Mouse (Mus musculus): ENCODE measurements around the gene Radil. TPM values are rescaled to one million over a fixed set of nuclear protein-coding genes. Genes with fewer than 3 reads are reported as not detected.
A peak's percentile ranks its signal among the peaks of the same experiment; 100 is the strongest.

Radil gene
- total RNA-seq, 2 experiments from 2014 or later = 2.6 to 4.4 TPM

GRCm38 (mm10) chr5:142486654-142487053, 64.2 kb downstream of the Radil start:
- no peak for DNase-seq (ENCODE audit: low spot score in 2 of 2)

- DNase-seq (ENCODE audit: low spot score in 2 of 2) = no peak
These were observed 67.3 kb downstream of the Radil start for GRCm38 (mm10) chr5:142483581-142483980.

DNA sequence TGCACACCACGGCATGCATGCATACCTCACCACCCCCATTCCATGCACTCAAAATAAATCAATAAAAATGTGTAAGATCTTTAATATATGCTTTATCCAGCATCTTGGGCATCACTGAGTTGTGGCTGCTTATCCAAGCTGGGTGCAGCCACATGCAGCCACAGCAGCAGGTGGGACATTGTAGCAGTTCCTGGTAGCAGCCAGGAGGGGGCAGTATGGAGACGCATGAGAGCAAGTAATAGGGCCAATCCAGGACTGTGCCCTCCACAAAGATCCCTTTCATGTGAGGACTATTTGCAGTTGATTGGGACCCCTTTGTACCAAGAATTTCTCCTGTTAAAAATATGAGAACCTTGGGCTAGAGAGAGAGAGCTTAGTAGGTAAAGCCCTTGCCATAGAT, 68.4 kb downstream of the Radil start:
- DNase-seq (ENCODE audit: low spot score in 2 of 2) = no peak

- DNase-seq (ENCODE audit: low spot score in 2 of 2) = peak; percentile 71 to 77
These were observed 72.0 kb downstream of the Radil start for GRCm38 (mm10) chr5:142478829-142479435.

DNA sequence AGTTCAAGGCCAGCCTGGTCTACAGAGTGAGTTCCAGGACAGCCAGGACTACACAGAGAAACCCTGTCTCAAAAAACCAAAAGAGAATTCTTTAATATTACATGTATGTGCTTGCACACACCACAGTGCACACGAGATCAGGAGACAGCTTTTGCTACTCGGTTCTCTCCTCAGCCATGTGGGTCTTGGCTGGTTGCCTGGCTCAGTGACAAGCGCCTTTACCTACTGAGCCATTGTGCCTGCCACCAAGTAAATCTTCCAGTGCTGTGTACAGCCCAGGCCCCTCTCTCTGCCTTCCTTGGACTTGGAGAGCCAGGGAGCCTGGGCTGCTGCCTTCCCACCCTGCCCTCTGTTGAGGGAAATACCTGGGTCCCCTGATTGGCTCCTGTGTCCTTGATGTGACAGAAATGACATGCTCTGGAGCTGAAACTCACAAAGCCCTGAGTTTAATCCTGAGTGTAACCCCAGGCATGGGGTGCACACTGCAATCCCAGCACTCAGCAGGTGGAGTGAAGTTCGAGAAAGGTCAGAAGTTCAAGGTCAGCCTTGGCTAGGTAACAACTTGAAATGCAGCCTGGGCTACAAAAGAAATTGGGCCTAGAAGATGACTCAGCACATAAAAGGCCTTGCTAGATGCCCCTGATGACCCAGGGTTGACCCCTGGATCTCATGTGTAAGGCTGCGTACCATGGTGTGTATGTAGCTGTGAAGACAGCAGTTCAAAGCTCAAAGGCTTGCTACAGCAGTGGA, 72.9 kb downstream of the Radil start:
- DNase-seq (ENCODE audit: low spot score in 2 of 2) = no peak

GRCm38 (mm10) chr5:142477346-142477745, 73.6 kb downstream of the Radil start:
- peak in 1 of 2 experiments; percentile 33 for DNase-seq (ENCODE audit: low spot score in 2 of 2)

- DNase-seq (ENCODE audit: low spot score in 2 of 2) = no peak
These were observed 75.2 kb downstream of the Radil start for GRCm38 (mm10) chr5:142475669-142476068.

- no peak for DNase-seq (ENCODE audit: low spot score in 2 of 2)
These were observed 77.2 kb downstream of the Radil start for GRCm38 (mm10) chr5:142473696-142474095.

GRCm38 (mm10) chr5:142469796-142470195, 81.1 kb downstream of the Radil start:
- DNase-seq (ENCODE audit: low spot score in 2 of 2) = no peak

DNA sequence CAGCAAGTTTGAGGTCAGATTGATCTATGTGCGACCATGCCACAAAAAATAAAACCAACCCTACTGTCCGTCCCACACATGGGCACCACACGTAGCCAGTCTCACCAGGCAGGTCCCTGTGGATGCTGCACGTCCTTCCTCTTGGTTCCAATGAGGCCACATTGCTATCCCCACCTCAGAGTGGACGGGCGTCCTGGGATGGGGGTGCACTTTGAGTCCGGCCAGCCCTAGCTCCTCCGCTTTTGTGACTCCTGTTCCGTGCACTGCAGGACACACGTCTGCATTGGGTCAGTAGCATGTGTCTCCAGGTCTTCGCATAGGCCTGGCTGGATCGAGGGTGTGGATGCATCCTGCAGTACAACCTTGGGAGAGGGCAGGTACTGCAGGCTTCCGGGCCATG, 82.5 kb downstream of the Radil start:
- DNase-seq (ENCODE audit: low spot score in 2 of 2) = no peak

DNA sequence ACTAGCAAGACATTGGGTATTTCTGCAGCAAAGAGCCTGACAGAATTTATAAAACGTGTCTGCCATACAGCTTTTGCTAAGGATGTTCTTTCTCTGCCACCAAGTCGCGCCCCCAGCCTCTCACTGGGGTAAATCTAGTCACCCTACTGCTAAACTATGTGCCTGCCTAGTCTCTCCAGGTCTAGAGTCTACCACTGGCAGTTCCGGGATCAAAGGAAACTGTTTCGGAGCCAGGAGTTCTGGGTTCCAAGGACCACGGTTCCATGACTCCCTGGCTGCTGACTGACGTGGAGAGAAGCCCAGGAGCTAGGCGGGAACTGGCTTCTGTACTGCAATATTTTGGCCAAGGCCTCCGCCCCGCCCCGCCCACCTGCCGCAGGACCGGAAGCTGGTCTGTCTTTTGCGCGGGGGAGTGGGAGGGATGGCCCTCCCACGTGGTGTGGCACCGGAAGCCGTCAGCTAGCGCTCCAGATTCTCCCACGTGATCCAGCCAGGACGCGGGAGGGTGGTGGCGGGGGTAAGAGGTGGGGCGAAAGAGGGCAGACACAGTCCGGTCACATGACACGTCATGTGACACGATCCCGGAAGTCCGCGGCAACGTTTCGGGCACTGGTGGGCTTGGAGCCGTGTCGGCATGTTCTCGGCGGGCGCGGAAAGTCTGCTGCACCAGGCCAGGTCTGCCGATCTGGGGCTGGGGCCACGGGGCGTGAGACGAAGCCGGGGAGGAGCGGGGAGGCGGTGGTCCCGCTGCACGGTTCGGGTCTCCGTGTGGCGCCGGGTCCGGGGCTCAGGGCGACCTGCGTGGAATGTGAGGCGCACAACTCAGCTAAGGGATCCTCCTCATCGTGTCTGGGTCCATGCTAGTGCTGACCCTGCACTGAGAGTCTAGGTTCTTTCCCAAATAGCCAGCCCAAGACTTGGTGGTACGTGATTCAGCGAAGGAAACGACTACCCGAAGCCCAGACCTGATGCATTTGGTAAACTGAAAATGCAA, 87.1 kb downstream of the Radil start, which contains the start of gene Ap5z1:
Gene Ap5z1 (plus strand): TSS at position 484 of the 994 bp plus-strand sequence.
- peak; percentile 80 to 88 for DNase-seq (ENCODE audit: low spot score in 2 of 2)

- no peak for DNase-seq (ENCODE audit: low spot score in 2 of 2)
These were observed 87.9 kb downstream of the Radil start for GRCm38 (mm10) chr5:142463011-142463410.

- no peak for DNase-seq (ENCODE audit: low spot score in 2 of 2)
These were observed 88.3 kb downstream of the Radil start for GRCm38 (mm10) chr5:142462641-142462948.

- no peak for DNase-seq (ENCODE audit: low spot score in 2 of 2)
These were observed 88.8 kb downstream of the Radil start for GRCm38 (mm10) chr5:142461942-142462640.

GRCm38 (mm10) chr5:142459834-142460233, 91.1 kb downstream of the Radil start:
- DNase-seq (ENCODE audit: low spot score in 2 of 2) = no peak

DNA sequence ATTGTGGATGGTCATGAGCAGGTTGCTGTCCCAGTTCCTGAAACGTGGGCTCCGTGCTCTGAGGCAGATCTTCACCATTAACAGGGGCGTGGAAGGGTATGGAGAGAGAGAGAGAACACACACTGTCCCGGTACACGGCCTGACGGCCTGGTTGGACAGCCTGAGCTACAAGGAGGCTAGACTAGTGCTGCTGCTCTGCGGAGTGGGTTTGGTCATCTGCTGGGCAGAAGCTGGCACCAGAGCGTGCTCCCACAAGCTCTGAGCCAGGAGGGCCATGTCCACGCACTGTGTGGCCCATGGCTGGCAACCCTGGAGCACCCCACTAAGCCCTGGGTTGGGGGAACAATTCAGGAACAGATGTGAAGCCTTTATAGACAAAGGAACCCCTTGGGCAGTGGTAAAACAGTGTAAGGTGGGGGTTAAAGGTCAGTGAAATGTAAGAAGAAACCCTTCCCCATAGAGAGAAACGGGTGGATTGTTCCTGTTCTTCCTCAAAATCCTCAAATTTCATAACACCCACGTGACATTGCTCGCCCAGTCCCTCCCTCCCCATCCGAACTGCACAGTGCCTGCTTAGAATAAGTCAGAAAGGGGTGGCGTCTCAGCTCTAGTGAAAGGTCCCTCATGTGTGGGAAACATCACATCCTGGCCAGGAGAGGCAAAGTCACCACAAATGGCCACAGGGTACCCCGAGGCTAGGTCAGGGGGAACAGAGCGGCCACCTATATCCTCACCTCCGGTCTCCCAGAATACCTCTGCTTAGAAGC, 91.9 kb downstream of the Radil start:
- DNase-seq (ENCODE audit: low spot score in 2 of 2) = no peak

DNA sequence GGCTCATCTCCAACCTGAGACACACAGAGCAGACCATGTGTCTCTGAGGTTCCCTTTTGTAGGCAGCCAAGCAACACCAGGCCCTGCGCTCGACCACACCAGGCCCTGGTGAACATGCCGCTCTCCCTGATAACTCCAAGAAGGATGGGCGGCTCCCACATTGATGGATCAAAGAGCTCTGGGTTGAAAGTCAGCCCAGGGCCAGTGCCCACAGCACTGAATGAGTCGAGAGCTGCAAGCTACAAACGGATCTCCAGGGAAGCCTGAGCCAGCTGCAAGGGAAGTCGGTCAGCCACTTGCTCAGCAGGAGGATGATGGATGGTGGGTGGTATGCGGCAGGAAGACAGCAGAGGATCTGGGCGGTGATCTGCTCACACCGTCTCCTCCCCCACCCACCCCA, 93.6 kb downstream of the Radil start:
- no peak for DNase-seq (ENCODE audit: low spot score in 2 of 2)

GRCm38 (mm10) chr5:142456318-142456717, 94.6 kb downstream of the Radil start:
- DNase-seq (ENCODE audit: low spot score in 2 of 2) = no peak

DNA sequence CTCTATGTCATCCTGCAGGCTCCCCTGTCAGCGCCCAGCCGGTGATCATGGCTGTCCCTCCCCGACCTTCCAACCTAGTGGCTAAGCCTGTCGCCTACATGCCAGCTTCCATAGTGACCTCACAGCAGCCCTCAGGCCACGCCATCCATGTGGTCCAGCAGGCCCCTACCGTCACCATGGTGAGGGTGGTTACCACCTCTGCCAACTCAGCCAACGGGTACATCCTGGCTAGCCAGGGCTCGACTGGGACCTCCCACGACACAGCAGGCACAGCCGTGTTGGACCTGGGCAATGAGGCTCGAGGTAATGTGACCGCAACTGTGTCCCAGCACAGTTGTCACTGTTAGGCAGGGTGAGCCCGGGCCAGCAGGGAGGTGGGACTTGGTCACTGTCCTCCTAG, 97.2 kb downstream of the Radil start:
- no peak for DNase-seq (ENCODE audit: low spot score in 2 of 2)

GRCm38 (mm10) chr5:142451759-142452158, 99.1 kb downstream of the Radil start:
- DNase-seq (ENCODE audit: low spot score in 2 of 2) = no peak

Data from adrenal gland, postnatal 4 days (tissue).